Mouse (Mus musculus) lung, adult 18-20 months (tissue): ENCODE results near the gene Fem1b.
A peak's percentile ranks its signal among the peaks of the same experiment; 100 is the strongest.
"Not testable (repeated sequence)": the region's sequence is repeated elsewhere in the genome, so short reads cannot be mapped to it uniquely, and the experiment has no call there.

Experiments used
- DNase-seq, 2 experiments: peaks; one replicate each; pipeline ENCODE4 v3.0.0; 2022; ENCODE audit warnings: mixed read lengths in 2 of 2

Gene Fem1b

DNA sequence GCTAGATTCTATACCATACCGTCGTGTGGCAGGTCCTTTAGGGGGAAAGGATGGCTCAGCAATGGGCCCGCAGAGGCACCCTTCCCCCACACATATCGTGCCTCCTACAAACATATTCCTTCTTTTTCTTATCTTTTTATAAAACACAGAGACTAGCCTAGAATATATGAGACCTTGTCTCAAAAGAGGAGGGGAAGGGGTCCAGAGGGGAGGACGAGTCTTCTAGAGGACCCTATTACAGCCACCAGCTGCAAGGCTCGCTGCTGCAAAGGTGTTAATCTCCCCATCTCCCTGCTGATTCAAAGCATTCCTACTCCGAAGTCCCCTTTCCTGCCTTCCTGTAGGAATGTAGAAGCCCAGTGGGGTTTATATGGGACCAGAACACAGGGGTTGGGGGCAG lies 14.7 kb upstream of the Fem1b start:
- no peak for DNase-seq

DNA sequence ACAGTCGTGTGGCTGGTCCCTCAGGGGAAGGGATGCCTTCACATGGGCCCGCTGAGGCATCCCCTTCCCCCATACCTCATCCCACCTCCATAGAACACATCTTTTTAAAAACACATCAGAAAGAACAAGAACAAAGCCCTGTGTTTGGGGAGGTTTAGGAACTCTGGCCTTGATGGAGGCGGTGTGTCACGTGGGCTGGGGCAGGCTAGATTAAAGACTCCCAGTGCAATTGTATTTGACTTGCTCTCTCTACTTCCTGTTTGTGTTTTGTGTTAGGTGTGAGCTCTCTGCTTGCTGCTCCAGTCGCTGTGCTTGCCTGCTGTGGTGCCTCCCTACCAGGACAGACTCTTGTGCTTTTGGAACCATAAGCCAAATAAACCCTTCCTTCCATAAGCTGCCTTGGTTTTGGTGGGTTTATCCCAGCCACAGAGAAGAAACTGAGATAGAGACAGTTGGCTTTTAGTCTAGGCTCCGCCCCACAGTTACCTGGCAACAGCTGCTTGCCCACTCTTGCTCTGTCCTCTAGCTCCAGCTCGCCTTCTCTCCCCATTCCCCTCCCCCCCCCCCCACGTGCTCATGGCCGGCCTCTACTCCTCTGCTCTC lies 14.2 kb upstream of the Fem1b start:
- peak in 1 of 2 experiments; percentile 43 for DNase-seq

DNA sequence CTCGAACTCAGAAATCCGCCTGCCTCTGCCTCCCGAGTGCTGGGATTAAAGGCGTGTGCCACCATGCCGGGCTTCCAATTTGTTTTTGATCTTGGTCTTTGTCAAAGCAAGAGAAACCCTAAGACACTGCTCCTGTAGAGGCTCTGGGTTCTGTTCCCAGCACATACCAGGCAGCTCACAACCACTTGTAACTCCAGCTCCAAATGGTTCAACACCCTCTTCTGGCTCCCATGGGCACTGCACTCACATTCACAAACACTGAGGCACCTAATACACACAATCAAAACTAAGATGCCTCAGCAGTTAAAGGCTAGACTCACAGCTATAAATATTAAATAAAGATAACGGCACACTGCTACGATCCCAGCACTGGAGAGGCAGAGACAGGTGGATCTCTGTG lies 10.1 kb upstream of the Fem1b start:
- DNase-seq: no peak

DNA sequence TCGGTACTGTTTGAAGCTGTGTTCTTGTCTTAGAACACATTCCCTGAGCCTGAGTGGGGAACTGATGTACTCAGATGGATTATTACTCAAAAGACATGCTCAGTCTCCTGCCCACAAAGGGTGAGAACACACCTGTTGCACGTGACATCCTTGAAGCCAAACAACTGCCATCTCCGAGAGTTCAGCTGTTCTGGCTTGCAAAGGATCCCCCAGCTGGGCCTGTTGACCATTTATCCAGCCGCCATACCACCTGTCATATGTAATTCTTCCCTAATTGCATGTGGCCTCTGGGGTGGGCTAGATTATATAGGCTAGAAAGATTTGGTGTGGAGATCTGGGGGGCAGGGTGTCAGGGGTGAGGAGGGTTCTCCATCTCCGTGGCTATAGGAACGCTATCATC lies 9.1 kb upstream of the Fem1b start:
- no peak for DNase-seq

DNA sequence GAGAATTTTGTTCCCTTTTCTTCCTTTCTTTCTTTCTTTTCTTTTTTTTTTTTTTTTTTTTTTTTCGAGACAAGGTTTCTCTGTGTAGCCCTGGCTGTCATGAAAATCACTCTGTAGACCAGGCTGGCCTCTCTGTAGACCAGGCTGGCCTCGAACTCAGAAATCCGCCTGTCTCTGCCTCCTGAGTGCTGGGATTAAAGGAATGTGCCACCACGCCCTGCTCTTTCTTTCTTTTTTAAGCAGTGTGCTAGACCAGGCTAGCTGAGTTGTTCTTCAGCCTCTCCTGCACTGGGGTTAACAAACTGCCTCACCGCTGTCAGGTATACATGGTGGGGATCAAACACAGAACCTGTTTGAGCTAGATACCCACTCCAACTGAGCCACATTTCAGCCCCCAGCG lies 8.2 kb upstream of the Fem1b start:
- DNase-seq: not testable (repeated sequence)

DNA sequence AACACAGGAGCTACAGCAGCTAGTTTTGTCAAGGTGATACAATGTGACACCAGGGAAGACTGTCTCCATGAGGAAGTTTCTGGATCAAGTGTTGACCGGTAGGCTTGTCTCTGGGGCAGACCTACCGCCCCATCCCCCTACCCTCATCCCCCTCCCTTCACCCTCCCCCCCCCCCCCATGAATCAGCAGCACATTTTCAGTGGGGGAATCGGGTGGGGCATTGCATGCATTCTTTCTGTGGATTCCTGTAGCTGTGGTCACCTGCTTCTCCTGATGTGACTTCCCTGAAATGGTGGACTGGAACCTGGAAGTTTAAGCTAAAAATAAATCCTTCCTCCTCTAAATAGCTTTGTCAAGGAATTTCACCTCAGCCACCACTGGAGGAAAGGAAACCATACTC lies 7.8 kb upstream of the Fem1b start:
- DNase-seq: no peak

DNA sequence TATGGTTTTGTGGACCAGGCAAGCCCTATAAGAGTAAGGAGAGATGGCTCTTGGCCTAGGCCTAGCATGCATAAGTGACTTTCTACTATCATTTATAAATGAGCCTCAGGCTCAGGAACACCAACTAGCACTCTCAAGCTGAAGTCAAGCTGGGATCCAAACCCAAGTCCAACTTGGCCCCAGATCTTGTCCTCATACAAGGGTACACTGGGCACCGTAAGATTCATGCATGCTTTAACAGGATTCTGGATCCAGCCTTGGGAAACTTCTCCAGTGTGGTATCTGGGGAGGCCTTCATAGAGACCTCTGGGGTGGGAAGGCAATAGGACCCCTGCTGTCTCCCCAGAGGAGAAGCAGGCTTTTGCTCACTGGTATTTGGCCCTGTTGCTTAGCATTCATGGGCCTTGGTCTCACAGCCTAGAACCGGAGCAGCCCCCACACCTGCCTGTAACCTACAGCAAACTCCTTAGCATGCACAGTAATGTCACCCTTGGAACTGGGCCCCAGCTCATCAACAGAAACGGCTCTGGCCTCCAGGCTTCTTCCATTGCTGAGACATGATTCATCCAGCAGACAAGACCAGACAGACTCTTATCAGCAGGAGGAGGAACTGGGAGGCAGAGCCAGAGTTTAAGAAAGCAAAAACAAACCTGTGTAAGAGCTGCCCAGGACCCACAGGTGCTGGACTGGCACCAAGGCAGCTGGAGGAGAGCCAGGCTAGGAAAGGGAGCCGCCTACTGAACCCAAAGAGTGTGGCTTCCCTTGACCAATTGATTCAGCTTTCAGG lies 6.3 kb upstream of the Fem1b start:
- peak; percentile 71 to 76 for DNase-seq

DNA sequence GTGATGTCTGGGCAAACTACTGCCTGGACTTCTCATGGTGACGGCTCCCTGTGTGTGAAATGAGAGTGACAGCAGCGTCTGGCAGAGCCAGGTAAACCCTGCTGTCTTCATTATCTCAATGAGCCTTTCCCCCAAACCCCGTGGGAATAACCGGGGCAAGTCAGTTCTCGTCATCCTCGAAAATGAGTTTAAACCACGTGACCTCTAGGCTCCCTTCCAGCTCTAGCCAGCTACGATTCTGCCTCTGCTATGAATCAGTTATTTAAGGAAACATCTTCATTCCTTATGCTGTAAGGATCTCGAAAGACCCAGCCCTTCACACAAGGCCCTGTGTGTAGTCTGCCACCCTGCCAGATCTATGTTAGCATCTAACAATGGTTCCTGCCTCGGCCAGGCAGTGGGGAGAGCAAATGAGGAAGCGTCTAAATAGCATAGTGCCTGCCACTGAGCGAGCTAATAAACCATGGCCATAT lies 5.4 kb upstream of the Fem1b start:
- DNase-seq: peak; percentile 26 to 45

DNA sequence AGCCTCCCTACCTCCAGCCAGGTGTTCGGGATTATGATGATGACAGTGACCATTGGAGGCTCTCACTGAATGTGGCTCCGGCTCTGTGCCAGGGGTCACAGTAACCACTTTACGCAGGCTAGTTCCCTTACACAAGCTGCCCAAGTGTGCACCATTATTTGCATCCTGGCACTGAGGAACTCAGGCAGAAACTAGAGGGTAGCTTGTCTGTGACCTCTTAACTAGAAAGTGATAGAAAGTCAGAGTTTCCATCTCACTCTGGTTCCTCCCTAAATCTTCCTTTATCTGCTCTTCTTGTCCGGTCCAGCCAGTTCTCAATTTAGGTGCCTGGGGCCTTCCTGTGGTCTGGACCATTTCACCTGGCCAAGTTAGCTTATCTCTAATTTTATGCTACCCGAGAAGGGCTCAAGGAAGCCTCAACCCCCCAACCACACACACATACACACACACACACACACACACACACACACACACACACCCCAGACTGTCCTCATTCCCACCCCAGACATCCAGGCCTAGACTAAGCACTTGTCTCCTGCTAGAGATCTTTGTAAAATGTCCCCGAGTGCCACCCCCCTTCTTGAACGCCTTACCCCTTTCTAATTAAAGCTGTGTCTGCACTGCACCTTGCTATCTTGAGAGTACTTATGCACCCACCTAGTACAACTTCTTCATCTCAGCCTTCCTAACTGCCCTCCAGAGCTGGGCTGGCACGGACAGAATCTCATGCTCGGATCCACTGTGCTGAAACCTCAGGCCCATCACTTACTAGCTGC lies 4.8 kb upstream of the Fem1b start:
- DNase-seq: no peak

DNA sequence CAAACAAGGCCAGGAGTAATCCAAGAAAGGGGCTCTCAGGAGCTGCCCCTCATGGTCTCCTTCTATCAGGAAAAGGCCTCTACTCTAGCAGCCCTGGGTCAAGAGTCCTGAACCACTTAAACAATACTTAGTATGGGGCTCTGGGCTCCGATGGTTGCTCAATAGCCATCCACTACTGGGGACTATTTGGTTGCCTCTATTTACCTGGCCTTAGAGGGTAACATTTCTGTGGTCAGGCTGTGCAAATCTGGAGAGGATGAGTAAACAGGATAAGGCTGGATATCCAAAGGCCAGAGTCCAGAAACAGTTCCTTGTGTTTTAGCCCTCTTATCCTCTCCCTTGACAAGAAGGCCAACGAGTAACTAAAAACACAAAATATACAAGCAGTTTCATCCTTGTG lies 3.0 kb upstream of the Fem1b start:
- DNase-seq: peak; percentile 80 to 86

DNA sequence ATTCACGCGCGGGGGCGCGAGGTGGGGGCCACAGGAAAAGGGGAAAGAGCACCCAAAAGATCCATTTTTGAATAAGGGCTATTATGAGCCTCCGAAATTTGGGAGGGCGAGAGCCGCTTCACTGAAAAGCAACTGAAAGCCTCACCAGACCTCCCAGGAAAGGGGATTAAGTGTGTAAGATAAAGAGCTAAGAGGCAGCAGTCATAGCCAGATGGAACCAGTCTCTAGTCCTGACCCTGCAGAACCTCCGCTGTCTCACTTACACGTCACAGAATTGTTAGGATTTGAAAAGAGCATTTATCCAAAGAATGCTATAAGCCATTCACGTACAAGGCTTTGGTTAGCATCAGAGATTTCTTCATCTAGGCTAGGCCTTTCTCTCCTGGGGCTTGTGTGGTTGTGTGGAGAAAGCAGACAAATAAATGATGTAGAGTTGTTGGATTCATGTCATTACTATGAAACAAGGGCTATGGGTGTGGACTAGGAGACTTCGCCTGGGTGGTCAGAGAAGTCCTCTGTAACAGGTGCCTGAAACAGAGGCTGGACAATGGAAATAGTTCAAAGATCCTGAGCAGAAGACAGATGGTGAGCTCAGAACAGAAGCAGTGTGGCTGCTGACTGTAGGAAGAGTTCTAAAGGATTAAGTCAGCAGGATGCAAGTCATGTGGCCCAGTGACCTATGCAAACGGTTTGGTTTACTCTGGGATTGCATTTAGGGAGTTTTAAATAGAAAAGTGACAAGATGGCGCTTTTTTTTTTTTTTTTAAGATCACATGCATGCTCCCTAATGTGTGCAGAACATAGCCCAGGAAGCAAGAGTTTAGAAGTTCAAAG lies 699 bp upstream of the Fem1b start:
- DNase-seq: no peak

DNA sequence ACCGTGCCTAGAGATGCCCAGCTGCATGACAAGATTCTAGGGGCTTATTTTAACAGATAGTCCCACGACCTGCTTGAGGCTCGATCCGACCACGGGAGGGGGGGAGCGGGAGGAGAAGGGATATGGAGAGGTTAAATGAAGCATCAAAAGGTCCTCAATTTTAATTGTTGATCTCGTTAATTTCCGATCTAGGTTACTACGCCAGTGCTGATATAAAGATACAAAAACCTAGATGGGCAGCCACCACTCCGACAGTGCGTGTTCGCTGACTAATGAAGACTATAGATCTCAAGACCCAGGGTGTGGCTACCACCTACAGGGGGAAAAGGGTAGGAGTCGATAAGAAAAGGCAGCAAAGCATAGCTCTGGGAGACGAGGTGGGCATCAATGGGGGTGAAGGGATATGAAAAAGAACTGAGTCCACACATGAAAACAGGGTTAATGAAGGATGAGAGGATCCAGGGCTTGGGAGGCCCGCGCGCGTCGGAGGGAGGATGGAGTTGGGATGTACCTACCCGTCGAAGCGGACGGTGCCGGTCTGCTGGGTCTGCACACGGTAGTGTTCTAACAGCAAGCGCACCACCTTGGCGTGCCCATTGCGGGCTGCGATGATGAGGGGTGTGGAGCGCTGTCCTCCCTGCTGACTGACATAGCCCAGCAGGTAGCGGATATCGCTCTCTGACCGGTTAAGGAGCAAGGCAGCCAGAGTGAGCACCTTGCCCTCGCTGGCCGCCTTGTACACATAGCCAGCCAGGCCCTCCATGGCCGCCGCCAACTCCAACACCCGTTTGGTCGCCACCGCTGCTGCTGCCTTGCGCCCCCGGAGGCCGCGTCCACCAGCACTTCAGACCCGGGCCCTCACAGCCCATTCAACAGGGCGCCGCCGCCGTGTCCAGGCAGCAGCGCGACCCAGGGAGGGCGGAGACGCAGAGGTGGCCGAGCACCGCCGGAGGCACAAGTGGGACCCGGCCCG lies 905 bp downstream of the Fem1b start:
- no peak for DNase-seq

DNA sequence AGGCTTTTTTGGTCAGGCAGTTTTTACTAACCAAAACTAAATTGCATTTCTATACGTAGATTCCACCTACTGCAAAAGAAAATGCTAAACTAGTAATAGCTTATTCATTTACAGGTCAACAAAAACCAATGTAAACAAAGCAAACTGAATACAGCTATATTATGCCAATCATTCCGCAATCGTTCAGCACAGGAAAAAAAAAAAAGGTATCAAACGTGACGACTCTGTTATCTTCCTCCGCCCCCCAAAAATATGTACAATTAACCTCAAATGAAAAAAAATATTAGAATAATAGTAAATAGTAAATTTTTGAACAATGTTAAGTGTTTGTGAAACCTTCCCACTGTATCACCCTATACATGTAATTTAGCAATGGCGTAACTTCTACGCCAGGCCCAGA lies 1.6 kb downstream of the Fem1b start:
- no peak for DNase-seq

DNA sequence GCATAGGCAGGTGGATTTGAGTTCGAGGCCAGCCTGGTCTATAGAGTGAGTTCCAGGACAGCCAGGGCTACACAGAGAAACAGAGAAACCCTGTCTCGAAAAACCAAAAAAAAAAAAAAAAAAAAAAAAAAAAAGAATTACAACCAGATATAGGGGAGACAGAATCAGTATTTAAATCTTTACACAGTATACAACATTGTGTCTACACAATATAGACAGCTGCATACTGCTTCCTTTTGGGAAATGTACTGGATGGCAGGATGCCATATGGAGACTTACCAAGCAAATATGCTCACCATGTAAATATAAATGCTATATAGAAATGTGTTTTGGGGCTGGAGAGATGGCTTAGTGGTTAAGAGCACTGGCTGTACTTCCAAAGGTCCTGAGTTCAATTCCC lies 12.5 kb downstream of the Fem1b start:
- DNase-seq: not testable (repeated sequence)

DNA sequence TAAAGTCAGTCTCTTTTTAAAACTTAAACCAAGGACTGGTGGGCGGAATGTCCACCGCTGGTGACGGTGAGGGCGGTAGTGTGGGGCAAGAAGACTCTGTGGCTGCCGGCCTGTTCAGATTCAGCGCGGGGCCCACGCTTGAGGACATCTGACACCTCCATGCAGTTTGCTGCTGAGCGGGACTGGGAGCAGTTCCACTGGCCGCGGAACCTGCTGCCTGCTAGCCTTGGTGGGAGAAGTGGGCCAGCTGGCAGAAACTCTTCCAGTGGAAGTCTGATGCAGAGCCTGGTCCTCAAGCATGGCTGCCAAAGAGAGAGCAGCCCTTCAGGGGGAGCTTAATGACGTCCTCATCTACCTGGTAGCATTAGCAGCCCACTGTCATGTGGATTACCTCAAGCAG lies 21.9 kb downstream of the Fem1b start:
- DNase-seq: no peak

DNA sequence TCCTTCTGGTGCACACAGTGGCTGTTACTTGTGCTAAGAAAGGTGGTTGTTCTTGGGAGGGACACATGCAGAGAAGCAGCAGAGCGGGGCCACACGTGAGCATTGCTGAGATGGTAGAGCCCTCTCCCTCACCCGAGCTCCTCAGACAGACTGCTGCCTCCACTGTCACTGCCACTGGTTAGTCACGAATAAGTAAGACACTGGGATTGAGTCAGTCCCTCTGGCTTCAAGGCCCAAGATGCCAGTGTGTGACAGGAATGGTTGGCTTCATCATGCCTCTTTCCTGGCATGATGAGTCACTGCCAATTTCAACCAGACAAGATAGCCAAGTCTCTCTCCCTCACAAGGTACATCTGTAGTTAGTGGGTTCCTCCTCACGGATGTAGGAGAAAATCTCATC lies 25.0 kb downstream of the Fem1b start:
- no peak for DNase-seq

DNA sequence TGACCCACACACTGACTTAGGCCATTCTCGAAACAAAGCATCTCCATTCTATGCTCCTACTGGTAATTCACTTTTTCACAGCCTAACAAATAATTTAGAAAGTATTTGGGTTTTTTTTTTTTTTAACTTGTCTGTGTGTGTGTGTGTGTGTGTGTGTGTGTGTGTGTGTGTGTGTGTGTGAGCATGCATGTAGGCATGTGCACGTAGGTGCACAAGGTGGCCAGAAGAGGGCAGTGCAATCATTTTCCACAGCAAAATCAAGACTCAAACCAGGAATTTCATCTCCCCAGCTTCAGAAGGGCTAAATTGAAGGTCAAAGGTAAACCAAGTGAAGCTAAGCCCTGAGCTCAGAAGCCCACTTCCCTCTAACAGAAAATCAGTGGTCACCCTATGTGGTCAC lies 27.5 kb downstream of the Fem1b start:
- DNase-seq: no peak

DNA sequence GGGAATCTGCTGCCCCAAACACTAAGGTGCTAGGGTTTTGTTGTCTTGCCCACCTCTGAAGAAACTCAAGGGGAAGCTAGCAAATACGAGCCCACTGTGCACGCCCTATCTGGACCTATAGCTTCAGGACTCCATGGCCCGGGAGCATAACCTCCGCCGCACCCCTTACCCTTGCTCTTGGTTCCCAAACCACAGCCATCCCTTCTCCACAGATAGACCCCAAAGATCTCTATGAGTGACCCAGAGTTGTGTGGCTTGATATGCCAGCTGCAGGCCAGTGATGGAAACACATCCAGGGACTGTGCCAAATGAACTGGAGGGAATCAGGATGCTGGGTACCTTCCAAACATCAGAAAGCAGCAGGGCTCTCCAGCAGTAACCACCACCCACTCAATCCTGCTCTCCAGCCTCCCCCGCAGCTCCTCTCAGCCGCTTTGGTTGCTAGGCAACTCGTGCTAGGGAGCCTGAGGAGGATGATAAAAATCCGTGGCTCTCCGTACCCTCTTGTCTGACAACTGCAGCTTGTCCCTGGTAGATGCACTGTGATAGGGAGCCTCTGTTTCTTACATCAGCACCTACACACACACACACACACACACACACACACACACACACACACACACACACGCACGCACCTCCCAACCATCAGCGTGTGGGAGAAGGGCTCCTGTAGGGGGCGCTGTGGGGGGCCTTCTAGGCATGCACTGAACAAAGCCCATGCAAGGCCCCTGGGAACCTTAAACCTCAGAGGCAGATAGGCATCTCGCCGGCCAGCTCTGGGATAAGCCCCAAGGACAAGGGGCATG lies 28.6 kb downstream of the Fem1b start:
- DNase-seq: peak in 1 of 2 experiments; percentile 25

DNA sequence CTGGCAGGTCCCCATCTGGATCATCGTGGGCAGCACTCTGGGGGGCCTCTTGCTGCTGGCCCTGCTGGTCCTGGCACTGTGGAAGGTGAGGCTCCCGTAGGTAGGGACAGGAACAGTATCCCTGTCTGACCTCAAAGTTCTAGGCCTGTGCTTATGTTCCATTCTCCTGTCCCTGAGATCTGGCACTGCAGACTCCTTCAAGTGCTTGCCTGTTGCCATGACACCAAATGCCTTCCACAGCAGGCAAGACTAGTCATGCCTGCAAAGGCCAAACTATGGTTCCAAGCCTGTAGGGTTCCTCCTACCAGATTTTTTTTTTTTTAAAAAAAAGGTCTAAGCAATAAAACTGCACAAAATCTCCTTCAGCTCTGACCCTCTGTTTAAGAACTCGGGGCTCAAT lies 29.8 kb downstream of the Fem1b start:
- peak; percentile 72 to 87 for DNase-seq

DNA sequence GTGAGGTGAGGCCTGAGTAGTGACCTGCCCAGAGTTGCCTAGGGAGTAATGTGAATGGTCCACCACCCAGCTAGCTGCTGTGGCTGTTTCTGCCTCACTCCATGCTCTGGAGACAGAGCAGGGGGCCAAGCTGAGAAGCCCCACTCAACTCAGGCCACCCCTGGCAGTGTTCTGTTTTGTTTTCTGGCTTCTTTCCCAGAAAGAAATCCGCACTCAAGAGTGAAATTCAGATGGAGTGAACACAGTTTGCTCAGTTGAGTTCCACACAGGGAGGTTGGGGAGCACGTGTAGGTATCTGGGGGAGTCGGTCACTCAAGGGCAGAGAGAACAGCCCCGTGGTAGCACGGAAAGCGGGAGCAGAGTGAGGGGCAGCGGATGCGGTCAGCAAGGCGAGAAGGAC lies 33.0 kb downstream of the Fem1b start:
- DNase-seq: no peak

DNA sequence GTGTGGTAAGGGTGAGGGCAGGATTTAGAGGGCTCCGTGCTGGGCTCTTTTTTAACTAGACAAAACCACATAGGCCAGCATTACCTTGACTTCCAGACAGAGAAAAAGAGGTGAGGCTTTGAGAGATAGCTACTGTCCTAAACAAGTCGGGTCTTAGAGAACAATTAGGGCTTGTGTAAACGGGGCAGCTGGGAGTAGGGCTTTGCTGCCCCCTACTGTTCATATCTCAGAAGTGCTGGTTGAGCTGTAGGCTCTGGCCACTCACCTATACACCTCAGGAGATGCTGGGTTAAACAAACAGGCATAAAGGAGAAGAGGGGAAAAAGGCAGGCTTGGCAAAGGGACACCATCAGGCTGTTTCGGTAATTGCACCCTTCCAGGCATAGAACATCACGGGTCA lies 34.3 kb downstream of the Fem1b start:
- peak; percentile 64 to 70 for DNase-seq
